Comparison of ENCODE assay signal across 8 mouse cellular contexts in the genomic region with DNA sequence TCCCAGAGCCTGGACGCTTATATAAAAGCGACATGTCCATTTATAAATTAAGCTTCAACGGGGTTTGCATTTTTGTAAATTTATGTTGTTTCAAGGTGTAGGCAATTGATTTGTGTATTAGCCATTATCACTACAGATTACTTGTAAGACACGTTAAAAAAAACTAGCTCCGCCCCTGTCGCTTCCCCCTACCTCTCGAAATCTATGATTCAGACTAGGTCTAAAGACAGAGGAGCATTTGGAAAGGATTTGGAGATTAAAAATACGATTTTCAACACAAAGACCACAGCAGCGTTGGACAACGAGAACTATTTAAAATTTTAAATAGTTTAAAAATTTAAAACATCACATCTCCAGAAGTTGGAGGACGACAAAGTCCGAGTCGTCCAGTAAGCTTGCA. TPM values are rescaled to one million over a fixed set of nuclear protein-coding genes. Genes with fewer than 3 reads are reported as not detected.
DNase-seq lines count a peak whose midpoint lies in the region; ATAC-seq and TF ChIP-seq lines count a peak whose summit lies in the region.

No protein-coding gene starts in this region.

- no peaks in the 10 kb centered on the region for H3K36me3 ChIP-seq in heart, embryonic 10.5 days
- no peaks in the 10 kb centered on the region for H3K36me3 ChIP-seq in ES-Bruce4 (ENCODE audit: control insufficient read depth, insufficient read depth, low read length, poor library complexity, severe bottlenecking)
- H3K36me3 ChIP-seq in hindbrain, embryonic 10.5 days = no peaks in the 10 kb centered on the region
- H3K36me3 ChIP-seq in lung, postnatal 0 days (ENCODE audit: insufficient read depth, low read length) = no peaks in the 10 kb centered on the region

- WGBS in heart, embryonic 10.5 days = 4% methylated on average over 13 of the region's 13 CpGs
- WGBS in hindbrain, embryonic 10.5 days = 2% methylated on average over 13 of the region's 13 CpGs
- WGBS in lung, postnatal 0 days = 2% methylated on average over 13 of the region's 13 CpGs

- peak overlapping the region; percentile 80 for H3K4me3 ChIP-seq in heart, embryonic 10.5 days
- H3K4me3 ChIP-seq in ES-Bruce4 (ENCODE audit: low read depth, low read length) = peak overlapping the region; percentile 89
- peak overlapping the region; percentile 80 for H3K4me3 ChIP-seq in hindbrain, embryonic 10.5 days
- H3K4me3 ChIP-seq in lung, postnatal 0 days (ENCODE audit: low read depth, low read length) = peak overlapping the region; percentile 75

- no peak for TF ChIP-seq EP300 in ES-Bruce4 (IDR thresholded peaks at IDR 0.05; ENCODE audit: insufficient read depth, low read depth, low read length)
- TF ChIP-seq EP300 in lung, postnatal 0 days (IDR thresholded peaks at IDR 0.05) = no peak

- DNase-seq in heart, embryonic 10.5 days (ENCODE audit: low spot score) = no peak
- no peak for DNase-seq in heart, adult 8-10 months (ENCODE audit: low spot score)
- DNase-seq in hindbrain, embryonic 10.5 days (ENCODE audit: low spot score) = no peak
- DNase-seq in lung, postnatal 0 days (ENCODE audit: low spot score) = peak; percentile 26
- DNase-seq in natural killer cell, adult 2 months (ENCODE audit: low spot score in 2 of 2) = no peak

- peak overlapping the region; percentile 85 for H3K9ac ChIP-seq in ES-Bruce4 (ENCODE audit: low read depth, poor library complexity, severe bottlenecking)
- H3K9ac ChIP-seq in lung, postnatal 0 days (replicated peaks; ENCODE audit: low read depth) = peak overlapping the region; percentile 53

- no peaks in the 10 kb centered on the region for H3K9me3 ChIP-seq in heart, embryonic 10.5 days
- peaks cover 4% of the 10 kb centered on the region for H3K9me3 ChIP-seq in ES-Bruce4 (replicated peaks; ENCODE audit: control insufficient read depth, insufficient read depth, low read length, poor library complexity, severe bottlenecking)
- H3K9me3 ChIP-seq in hindbrain, embryonic 10.5 days = no peaks in the 10 kb centered on the region
- no peaks in the 10 kb centered on the region for H3K9me3 ChIP-seq in lung, postnatal 0 days (ENCODE audit: low read length)

- peak overlapping the region; percentile 86 for H3K4me2 ChIP-seq in lung, postnatal 0 days (replicated peaks; ENCODE audit: low read depth, low read length)

- H3K27me3 ChIP-seq in heart, embryonic 10.5 days (ENCODE audit: insufficient read depth, poor library complexity, severe bottlenecking) = no peaks in the 10 kb centered on the region
- no peaks in the 10 kb centered on the region for H3K27me3 ChIP-seq in ES-Bruce4 (ENCODE audit: control insufficient read depth, insufficient read depth, low read length, poor library complexity, severe bottlenecking)
- H3K27me3 ChIP-seq in hindbrain, embryonic 10.5 days (ENCODE audit: insufficient read depth, poor library complexity, severe bottlenecking) = peaks cover 4% of the 10 kb centered on the region; the same call in 1 of the 2 replicates
- H3K27me3 ChIP-seq in lung, postnatal 0 days (replicated peaks; ENCODE audit: insufficient read depth, low read length) = no peaks in the 10 kb centered on the region

- TF ChIP-seq POLR2A in ES-Bruce4 (IDR thresholded peaks at IDR 0.05; ENCODE audit: insufficient read depth, low read length) = no peak

- peak overlapping the region; percentile 97 for H3K27ac ChIP-seq in heart, embryonic 10.5 days
- no peak overlapping the region for H3K27ac ChIP-seq in ES-Bruce4 (ENCODE audit: insufficient read depth, low read length)
- H3K27ac ChIP-seq in hindbrain, embryonic 10.5 days = peak overlapping the region; percentile 93
- peak overlapping the region; percentile 93 for H3K27ac ChIP-seq in lung, postnatal 0 days (ENCODE audit: low read length)

- no peak for ATAC-seq in lung, postnatal 0 days
- no peak for ATAC-seq in activated CD4-positive, CD25-positive, alpha-beta regulatory T cell, adult 4 months
- no peak for ATAC-seq in cerebellum, adult (ENCODE audit: insufficient number of reproducible peaks, low FRiP score, low TSS enrichment)

- peaks cover 4% of the 10 kb centered on the region for H3K4me1 ChIP-seq in heart, embryonic 10.5 days
- H3K4me1 ChIP-seq in ES-Bruce4 (ENCODE audit: control insufficient read depth, insufficient read depth, low read length) = no peaks in the 10 kb centered on the region
- peaks cover 15% of the 10 kb centered on the region for H3K4me1 ChIP-seq in hindbrain, embryonic 10.5 days (replicated peaks)
- peaks cover 6% of the 10 kb centered on the region; the same call in 1 of the 2 replicates for H3K4me1 ChIP-seq in lung, postnatal 0 days (ENCODE audit: insufficient read depth, low read depth, low read length)

- no peak for TF ChIP-seq CTCF in ES-Bruce4 (IDR thresholded peaks at IDR 0.05; ENCODE audit: low read depth, low read length)
- TF ChIP-seq CTCF in lung, postnatal 0 days (IDR thresholded peaks at IDR 0.05) = no peak

RNA-seq across cellular contexts. Expression of gene Fat1, which starts 0.8 kb away (rescaled TPM):
- polyA plus RNA-seq in heart, embryonic 10.5 days (2016; fragmentation: Nextera tagmentation; extraction: Ambion mirVana) = 16.2 and 18.0 TPM in 2 replicates
- 10 to 100 TPM; 14.4 to 18.3 (median 16.4) TPM for total RNA-seq in heart, adult 8-10 months (2022)
- polyA plus RNA-seq in ES-Bruce4 (2011; ENCODE audit: insufficient read depth, insufficient read length, low read depth, missing spikeins) = 175 and 182 TPM in 2 replicates
- polyA plus RNA-seq in hindbrain, embryonic 10.5 days (2016; fragmentation: Nextera tagmentation; extraction: Ambion mirVana) = 12.5 and 15.7 TPM in 2 replicates
- 7.2 and 7.3 TPM in 2 replicates for polyA plus RNA-seq in lung, postnatal 0 days (2015; fragmentation: Nextera tagmentation; extraction: Ambion mirVana)
- polyA plus RNA-seq in activated CD4-positive, CD25-positive, alpha-beta regulatory T cell, adult 4 months (2017; shearing (Covaris generic)) = under 1 TPM in 1 of 2 experiments, not detected in 1; 0.34 TPM
